Mouse (Mus musculus) urinary bladder, postnatal 36 days (tissue): Measurements from ENCODE around the gene Cldn13.
A peak's percentile ranks its signal among the peaks of the same experiment; 100 is the strongest.
"Not testable (repeated sequence)": the region's sequence is repeated elsewhere in the genome, so short reads cannot be mapped to it uniquely, and the experiment has no call there.

Source experiments
- DNase-seq, 2 experiments: peaks; one replicate each; pipeline ENCODE4 v3.0.0; 2022; ENCODE audit warnings: low spot score in 2 of 2, mixed read lengths in 1 of 2

The Cldn13 gene

DNA sequence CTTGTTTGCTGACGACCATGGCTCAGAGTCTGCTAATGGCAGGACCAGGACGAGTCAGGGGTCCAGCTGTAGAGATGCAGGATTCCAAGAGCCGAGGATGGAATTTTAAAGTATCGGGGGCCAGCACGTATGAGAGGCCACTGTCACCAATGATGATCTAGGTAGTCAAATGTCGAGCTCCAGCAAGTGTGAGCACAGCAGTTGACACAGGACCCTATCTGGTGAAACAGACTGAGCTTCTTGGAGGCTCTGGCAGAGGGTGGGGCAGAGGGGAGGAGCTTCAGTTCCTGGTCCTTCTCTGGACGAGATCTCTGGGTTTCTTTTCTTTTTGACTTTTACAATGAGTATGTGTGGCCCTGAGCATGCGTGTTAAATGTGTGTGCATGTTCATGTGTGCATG lies at the start of gene Cldn13:
Gene Cldn13, minus strand, starts transcription at position 216 of the 400 bp plus-strand sequence.
- DNase-seq, result no peak

DNA sequence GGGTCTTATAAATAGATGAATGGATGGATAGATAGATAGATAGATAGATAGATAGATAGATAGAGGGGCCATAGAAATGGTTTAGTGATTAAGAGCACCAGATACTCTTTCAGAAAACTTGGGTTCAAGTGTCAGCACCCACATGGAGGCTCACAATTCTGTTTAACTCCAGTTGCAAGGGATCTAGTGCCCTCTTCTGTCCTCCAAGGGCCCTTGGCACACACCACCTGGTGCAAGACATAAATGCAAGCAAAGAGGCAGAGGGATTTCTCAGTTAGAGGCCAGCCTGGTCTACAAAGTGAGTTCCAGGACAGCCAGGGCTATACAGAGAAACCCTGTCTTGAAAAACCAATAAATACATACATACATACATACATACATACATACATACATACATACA lies 49.3 kb upstream of the Cldn13 start:
- not testable (repeated sequence) for DNase-seq

DNA sequence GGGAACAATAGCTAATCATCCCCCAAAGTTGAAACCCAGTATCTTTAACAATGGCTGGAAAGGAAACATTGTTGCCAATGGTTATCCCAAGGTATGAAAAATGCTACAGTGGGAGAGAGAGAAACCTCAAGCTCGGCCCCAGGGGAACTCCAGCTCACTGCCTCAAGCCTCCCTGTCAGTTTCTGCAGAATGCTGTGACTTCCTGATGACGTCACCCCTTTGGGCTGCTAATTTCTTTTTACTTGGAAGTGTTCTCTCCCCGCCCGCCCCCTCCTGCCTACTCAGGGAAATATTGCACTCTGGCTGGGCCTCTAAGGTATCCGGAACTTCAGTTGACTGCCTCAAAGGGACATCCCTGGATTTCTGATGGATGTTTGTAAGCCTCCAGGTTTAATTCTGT lies 48.2 kb upstream of the Cldn13 start:
- DNase-seq, result no peak

DNA sequence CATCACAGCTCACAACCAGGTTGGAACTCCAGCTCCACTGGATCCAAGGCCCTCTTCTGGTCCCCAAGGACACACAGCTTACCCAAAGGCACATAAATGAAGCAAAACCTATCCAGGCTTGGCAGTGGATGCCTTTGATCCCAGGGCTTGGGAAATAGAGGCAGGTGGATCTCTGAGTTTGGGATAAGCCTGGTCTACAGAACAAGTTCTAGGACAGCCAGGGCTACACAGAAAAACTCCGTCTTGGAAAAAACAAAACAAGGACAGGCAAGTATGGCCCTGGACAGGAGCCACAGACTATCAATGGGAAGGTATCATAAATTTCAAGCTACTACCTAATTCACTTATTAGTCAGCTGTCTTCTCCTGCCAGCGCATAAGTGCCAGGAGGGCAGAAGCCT lies 46.2 kb upstream of the Cldn13 start:
- no peak for DNase-seq

DNA sequence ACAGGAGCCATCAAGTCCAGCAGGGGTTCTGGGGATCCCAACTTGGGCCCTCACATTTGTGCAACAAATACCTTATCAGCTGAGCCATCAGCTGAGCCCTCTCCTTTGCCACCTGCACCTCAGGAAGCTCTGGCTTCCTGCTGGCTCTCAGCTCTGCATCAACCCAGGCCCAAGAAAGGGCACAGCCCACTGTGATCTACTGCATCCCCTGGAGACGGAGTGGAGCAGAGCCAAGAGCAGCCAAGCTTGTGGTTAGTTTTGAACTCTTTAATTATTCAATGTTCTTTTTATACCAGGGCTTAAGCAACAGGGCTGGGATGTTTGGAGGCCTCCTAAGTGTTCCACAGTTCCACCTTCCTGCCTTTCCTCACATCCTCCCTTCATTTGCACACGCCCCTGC lies 45.1 kb upstream of the Cldn13 start:
- DNase-seq, result no peak

DNA sequence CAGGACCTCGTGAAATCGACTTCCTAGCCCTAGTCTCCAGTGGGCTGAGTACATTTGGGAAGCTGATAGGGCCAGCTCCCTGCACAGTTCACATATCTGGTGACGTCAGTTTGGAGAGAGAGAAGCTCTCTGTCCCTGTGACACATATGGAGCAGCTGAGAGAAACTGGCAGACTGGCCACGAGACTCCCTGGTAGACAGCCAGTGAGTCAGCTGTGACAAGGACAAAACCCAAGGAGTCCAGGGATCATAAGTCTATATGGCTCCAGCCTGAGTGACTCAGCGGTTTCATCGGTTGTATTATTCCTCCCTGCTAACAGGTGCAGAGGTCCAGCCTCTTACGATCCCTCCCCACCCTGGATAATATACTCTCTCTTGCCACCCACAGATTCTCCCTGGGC lies 43.8 kb upstream of the Cldn13 start:
- no peak for DNase-seq

DNA sequence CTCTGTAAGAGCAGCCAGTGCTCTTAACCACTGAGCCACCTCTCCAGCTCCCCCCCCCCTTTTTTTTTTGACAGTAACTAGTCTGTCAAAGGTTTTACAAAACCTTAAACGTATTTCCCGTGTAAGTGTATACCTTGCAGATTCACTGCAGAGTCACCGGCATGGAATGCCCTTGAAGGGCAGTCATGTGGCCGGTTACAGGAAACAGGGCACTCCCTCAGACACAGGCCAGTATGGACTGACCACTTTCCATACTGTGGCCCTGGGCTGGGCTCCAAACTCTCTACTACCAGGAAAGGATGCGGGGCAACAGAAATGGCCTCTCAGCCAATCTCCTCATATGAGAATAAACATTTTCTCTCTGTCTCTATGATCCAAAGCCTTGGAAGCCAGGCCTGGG lies 40.2 kb upstream of the Cldn13 start:
- no peak for DNase-seq

DNA sequence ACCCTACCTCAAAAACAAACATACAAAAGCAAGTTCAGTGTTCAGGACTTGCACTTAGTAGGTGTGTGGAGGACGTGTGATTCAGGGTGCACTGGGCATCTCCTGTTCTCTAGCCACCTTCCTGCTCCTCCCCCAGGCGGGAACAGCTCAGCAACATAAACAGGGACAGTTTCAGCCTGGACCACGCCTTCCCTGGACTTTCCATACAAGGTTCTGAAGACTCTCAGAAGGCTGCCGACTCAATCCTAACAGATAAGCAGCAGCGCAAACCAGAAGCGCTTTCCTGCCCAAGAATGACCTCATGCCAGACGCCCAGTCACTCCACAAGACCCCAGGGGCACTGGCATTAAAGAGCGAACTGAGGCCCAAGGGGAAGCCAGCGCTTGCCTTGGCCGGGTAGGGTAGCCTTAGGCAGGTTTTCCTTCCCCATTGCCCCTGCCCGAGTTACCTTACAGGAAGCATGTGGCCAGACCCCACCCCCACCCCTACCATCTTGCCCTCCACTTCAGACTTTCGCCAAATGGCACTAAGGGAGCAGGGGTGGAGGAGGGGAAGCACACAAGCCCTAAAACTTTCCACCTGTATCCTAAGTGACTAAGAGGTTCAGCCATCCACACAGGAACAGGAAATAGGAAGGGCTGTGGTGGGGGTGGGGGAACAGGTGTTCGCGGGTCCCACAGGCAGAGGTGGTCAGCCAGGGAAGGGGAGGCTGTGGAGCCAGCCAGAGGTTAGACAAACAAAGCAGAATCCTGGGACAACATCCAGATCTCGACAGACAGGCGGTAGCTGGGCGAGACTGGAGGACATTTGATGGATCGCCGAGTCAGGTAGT lies 35.9 kb upstream of the Cldn13 start:
- no peak for DNase-seq

DNA sequence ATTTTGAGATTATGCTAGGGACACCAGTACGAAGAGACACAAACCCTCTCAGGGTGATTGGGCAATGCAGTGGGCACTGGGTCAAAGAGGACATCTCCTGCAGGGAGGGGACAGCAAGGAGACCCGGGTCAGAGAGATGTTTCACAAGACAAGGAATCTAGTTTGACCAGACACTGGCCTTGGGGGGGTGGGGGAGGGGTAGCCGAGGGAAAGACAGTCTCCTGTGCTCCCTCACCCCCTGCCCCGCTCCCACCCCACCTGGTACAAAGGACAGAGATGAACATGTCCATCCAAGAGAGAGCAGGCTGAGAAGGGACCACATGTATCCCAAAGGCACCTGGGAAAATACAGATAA lies 32.7 kb upstream of the Cldn13 start:
- DNase-seq, result no peak

DNA sequence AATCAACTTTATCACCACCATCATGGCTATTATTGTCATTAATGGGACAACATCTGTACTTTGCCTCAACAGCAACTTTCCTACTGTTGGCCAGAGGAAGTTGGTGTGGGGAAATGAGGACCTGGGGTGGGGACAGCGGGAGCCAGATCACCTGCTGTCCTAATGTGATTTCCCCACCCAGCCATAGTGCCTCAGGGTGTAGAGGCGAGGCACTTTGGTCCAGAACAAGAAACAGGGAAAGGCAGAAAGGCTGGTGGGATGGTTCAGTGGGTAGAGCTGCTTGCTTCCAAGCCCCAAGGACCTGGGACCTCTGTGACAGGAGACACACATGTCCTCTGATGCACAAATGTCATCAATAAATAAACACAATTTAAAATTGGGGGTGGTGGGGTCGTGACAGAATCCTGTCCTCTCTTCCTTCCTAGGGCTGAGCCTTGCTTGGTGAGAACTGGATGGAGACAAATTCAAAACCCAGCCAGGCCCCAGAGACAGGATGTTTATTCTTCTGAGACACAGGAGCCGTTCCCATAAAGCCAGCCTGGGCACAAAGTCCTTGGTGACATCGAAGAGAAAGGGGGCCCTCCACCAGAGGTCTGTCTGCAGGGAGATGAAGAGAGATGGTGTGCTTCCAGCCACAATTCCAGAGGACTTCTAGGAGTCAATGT lies 32.2 kb upstream of the Cldn13 start:
- no peak for DNase-seq

DNA sequence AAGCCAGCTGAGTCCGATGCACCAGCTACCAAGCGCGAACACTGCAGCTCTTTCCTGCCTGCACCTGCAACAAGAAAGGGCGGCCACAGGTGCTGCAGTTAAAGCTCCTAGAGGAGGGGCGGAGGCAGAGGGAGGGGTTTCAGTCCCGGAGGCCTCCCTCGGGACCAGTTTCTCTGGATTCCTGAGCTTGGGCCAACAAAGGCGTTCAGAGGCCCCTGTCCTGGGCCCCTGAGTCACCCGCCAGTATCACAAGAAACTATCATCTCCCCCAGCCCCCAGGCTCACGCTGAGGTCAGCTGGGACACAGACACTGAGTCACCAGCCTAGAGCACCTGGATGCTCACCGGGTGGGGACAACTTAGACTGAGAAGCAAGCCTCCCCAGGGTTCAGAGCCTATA lies 31.5 kb upstream of the Cldn13 start, which contains the start of gene Cldn4:
Gene Cldn4, minus strand, starts transcription at position 78 of the 399 bp plus-strand sequence.
- peak; percentile 86 to 87 for DNase-seq

DNA sequence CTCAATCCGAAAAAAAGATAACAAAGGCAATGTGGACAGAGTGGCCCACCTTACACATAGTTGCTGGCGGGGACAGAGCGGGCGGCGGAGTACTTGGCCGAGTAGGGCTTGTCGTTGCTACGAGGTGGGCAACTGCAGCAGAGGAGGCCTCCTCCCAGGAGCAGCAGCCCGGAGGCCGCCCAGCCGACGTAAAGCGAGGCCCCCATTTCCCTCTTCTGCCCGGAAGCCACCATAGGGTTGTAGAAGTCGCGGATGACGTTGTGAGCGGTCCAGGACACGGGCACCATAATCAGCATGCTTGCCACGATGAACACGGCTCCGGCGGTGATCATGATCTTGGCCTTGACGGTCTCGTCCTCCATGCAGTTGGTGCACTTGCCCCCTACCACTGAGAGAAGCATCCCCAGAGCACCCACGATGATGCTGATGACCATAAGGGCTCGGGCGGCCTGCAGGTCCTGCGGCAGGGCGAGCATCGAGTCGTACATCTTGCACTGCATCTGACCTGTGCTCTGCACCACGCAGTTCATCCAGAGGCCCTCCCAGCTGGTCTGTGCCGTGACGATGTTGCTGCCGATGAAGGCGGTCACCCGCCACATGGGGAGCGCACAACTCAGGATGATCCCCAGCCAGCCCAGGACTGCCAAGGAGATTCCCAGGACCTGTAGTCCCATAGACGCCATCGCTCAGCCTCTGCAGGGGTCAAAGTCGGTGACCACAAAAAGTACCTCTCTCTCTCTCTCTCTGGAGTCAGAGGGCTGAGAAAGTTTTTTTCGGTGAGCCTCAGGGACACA lies 30.9 kb upstream of the Cldn13 start:
- no peak for DNase-seq

DNA sequence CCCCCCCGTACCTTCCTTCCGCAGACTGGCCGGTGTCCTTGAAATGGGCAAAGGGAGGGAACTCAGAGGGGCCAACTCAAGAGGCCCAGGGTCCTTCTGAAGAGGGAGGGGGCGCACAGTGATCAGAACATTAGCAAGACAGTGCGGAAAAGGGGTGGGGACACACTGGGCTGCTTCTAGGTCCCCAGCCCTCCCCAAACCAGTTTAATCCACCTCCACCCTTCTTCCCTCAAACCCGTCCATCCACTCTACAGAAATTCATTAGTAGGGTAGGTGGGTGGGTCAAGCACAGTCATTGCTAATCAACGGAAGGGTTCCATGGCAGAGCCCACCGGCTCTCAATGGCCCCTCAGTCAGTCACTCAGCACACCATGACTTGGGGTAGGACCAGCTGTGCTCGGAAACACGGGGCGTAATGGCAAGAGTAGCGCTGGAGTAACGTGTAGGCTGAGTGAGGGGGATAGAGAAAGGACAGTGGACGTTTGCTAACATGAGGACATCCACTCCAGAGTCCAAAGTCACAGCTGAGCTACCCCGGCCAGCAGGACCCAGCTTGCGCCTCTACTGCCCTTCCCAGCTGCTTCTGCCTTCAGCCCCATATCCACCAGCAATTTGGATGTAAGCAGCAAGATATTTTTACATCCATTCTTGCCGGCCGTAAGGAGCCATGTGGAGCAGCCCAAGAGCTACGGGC lies 30.1 kb upstream of the Cldn13 start:
- DNase-seq, result no peak

DNA sequence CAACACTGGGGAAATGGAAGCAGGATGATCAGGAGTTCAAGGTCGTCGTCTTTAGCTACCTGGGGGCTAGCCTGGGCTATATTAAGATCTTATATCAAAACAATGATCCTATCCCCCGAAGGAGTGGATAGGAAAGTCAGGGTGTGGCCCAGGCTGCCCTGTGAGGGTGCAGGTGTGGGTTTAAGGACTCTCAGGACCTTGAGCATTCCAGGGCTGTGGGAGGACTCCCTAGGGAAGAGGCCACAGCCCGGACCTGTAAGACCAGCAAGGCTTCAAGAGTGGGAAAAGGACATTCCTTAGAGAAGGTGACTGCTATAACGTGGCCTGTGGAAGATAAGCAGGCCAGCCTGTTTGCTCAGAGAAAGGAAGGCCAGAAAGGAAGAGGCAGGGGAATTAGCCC lies 28.9 kb upstream of the Cldn13 start:
- DNase-seq, result no peak

DNA sequence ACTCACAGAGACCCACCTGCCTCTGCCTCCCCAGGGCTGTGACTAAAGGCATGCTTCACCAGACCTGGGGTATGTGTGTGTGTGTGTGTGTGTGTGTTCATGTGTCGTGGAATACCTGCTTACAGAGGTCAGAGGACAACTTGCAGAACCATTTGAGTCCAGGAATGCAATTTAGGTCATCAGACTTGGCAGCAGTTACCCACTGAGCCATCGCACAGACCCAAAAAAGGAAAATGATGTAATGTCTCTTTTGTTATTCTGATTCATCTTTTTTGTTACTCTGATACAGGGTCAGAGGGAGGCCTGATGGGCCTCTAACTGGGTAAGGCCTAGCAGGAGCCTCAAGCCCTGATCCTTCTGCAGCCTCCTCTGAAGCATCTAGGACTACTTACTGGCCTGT lies 27.4 kb upstream of the Cldn13 start:
- no peak for DNase-seq

DNA sequence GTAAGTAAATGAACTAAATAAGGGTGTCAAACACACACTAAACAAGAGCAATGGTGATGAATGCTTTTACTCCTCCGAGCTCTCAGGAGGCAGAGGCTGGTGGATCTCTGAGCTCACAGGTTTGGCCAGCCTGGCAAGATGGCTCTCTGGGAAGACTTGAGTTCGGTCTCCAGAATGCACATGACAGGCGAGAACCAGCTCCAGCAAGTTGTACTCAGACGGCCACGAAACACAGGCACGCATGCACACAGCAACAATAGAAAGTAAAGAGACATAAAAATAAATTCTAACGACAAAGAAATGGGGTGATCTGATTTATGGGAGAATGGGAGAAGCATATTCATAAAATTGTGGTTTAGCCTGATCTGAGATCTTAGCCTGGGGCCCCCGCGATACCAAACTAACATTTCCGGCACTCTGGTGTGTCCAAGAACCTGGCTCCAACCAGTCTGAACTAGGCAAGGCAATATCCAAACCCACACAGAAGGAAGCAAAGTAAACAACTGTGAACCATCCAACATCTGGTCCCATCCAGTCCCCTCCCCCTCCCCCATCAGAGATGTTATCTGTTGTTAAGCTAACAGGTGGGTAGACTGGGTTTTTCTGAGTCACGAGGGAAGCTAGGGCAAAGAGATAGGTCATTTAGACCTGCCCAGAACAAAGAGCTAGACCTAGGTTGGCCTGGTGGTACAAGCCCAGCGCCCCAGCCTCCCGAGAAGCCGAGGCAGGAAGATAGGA lies 26.3 kb upstream of the Cldn13 start:
- peak; percentile 70 to 72 for DNase-seq

DNA sequence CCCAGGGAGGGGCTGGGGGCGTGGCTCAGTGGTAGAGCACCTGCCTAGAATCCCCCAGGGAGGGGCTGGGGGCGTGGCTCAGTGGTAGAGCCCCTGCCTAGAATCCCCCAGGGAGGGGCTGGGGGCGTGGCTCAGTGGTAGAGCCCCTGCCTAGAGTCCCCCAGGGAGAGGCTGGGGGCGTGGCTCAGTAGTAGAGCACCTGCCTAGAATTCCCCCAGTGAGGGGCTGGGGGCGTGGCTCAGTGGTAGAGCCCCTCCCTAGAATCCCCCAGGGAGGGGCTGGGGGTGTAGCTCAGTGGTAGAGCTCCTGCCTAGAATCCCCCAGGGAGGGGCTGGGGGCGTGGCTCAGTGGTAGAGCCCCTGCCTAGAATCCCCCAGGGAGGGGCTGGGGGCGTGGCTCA lies 24.2 kb upstream of the Cldn13 start:
- DNase-seq, result not testable (repeated sequence)

DNA sequence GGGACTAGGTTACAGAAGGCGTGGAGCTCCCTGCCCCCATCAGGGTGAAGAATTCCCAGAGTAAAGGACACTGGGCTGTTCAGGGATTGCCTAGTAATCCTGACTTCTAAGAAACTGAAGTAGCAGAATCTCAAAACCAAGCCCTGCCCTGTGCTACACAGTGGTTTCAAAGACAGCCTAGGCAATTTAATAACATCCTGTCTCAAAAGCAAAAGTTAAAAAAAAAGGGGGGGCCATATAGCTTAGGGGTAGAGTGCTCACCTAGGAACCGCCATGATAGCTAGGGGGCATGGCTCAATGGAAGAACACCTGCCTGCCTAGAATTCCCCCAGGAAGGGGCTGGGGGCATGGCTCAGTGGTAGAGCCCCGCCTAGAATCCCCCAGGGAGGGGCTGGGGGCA lies 23.7 kb upstream of the Cldn13 start:
- DNase-seq, result no peak

DNA sequence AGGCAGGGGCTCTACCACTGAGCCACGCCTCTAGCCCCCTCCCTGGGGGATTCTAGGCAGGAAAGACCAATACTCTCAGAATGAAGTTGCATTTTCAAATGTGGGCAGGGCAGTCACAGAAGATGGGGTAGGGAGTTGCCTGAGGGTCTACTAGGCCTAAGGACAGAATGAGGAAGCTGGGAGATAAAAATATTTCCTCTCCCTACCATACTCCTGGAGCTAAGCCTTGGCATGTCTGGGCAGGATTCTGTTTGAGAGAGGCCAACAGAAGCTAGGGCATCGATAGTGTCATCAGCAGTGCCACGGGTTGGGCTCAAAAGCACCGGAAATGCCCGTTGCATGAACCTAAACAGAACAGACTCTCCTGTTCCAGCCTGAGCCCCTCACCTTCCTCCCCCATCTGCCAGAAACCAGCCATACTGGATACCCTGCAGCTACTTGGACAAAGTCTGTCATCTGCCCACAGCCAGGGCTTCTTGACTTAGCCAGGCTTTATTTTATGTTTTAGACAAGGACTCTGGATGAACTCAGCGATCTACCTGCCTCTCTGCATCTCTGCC lies 21.4 kb upstream of the Cldn13 start:
- peak in 1 of 2 experiments; percentile 64 for DNase-seq

DNA sequence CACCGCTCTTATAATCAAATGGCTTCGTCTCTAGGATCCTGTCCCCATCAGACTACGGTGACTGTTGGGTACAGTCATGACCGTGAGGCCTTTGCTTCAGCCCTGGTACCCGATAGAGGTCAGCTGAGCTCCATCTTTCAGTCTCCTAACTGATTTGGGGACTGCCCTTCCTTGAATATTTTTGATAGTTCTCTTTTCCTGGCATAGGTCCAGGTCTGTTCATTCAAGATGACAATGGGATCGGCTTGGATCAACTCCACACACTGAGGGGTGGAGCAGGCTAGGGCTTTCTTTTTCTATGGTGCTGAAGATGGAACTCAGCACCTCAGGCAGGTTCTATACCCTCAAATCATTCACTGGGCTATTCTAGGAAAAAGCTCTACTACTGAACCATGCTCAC lies 20.7 kb upstream of the Cldn13 start:
- DNase-seq, result no peak

DNA sequence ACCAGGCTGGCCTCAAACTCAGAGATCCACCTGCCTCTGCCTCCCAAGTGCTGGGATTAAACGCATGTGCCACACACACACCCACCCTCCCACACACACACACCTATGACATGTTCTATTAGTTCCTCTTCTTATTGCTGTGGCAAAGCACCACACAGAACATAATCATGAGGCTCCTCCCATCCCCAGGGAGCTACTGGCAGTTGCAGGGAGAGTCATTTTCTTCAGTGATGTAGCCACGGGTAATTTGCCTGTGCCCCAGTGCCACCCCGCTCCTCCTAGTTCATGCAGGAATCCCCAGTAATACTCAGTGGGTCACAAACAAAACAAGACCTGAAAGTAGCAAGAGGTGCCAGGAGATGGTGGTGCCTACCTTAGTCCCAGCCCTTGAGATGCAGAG lies 19.3 kb upstream of the Cldn13 start:
- DNase-seq, result no peak
